Comparison of ENCODE assay signal across 29 mouse cellular contexts in genomic region chr11:115106638-115107037, GRCm38 (mm10). TPM values are rescaled to one million over a fixed set of nuclear protein-coding genes. Genes with fewer than 3 reads are reported as not detected.
DNase-seq lines count a peak whose midpoint lies in the region; ATAC-seq and TF ChIP-seq lines count a peak whose summit lies in the region.
"Had no signal": no experiment of that assay in that cellular context is flagged by ENCODE, and none has a peak within 500 bp of the region (broad histone marks: within the 10 kb centered on the region; RNA-seq: fewer than 3 reads in every experiment).

No protein-coding gene starts in this region.

- no peak for TF ChIP-seq CTCF in CH12.LX (conservative IDR thresholded peaks at IDR 0.05 in 1 of 2, IDR thresholded peaks at IDR 0.05 in 1 of 2; ENCODE audit: low read depth in 2 of 2, low read length in 2 of 2)

- no peaks in the 10 kb centered on the region for H3K36me3 ChIP-seq in CH12.LX (replicated peaks in 1 of 2; ENCODE audit: control insufficient read depth in 1 of 2, insufficient read depth in 1 of 2, low read length in 1 of 2)
- no peaks in the 10 kb centered on the region for H3K36me3 ChIP-seq in splenic B cell, adult 2 months (ENCODE audit: control insufficient read depth, insufficient read depth, low read length, poor library complexity, severe bottlenecking)
- no peaks in the 10 kb centered on the region for H3K36me3 ChIP-seq in forebrain, embryonic 12.5 days (replicated peaks)
- H3K36me3 ChIP-seq: embryonic facial prominence, embryonic 13.5 days; embryonic facial prominence, embryonic 15.5 days; forebrain, embryonic 10.5 days; forebrain, embryonic 15.5 days had no signal

- 0 out of 2 replicates have a peak, but pooled peaks have one; percentile 24 for ATAC-seq in megakaryocyte, adult 5-6 weeks (ENCODE audit: poor library complexity, severe bottlenecking)
- no peak for ATAC-seq in forebrain, embryonic 12.5 days (ENCODE audit: low FRiP score)
- ATAC-seq: activated CD4-positive, CD25-positive, alpha-beta regulatory T cell, adult 4 months; CD4-positive, CD25-positive, alpha-beta regulatory T cell, adult 4 months; forebrain, embryonic 15.5 days; forebrain, postnatal 0 days had no signal

- peak; percentile 25 for TF ChIP-seq RAD21 in CH12.LX (IDR thresholded peaks at IDR 0.05; ENCODE audit: low read depth, low read length)

- peaks cover 8% of the 10 kb centered on the region for H3K9me3 ChIP-seq in CH12.LX (replicated peaks; ENCODE audit: low read length)
- H3K9me3 ChIP-seq in forebrain, embryonic 12.5 days: no peaks in the 10 kb centered on the region
- H3K9me3 ChIP-seq: embryonic facial prominence, embryonic 13.5 days; embryonic facial prominence, embryonic 15.5 days; forebrain, embryonic 10.5 days; forebrain, embryonic 13.5 days; forebrain, embryonic 15.5 days had no signal

- H3K27me3 ChIP-seq in CH12.LX (replicated peaks): no peaks in the 10 kb centered on the region
- no peaks in the 10 kb centered on the region for H3K27me3 ChIP-seq in splenic B cell, adult 2 months (ENCODE audit: control insufficient read depth, insufficient read depth, low read length, poor library complexity, severe bottlenecking)
- 0 out of 2 replicates have a peak, but pooled peaks cover 5% of the 10 kb centered on the region for H3K27me3 ChIP-seq in forebrain, embryonic 12.5 days
- H3K27me3 ChIP-seq: forebrain, embryonic 13.5 days; forebrain, embryonic 15.5 days had no signal

- no peak for TF ChIP-seq POLR2A in CH12.LX (IDR thresholded peaks at IDR 0.05; ENCODE audit: low read depth, low read length)

- peak; percentile 94 for DNase-seq in CH12.LX (ENCODE audit: extremely low read depth)
- peak; percentile 22 for DNase-seq in splenic B cell, adult 2 months (ENCODE audit: low read depth, low spot score)
- DNase-seq in cerebellum, adult 8-10 months: no peak
- DNase-seq in T-cell, adult 2 months (ENCODE audit: low spot score): no peak
- DNase-seq: adrenal gland, adult 8-10 months; adrenal gland, postnatal 14 days; adrenal gland, postnatal 36 days; B cell, adult 2 months; cerebellum, adult 11-12 months; cerebellum, adult 2 months; cerebellum, adult 9-11 months; cerebellum, postnatal 14 days; cerebellum, postnatal 36 days; embryo, embryonic 11 days had no signal

- H3K4me2 ChIP-seq in CH12.LX (ENCODE audit: insufficient read depth, low read depth, poor library complexity, severe bottlenecking): no peak overlapping the region
- H3K4me2 ChIP-seq in forebrain, embryonic 12.5 days: no peak overlapping the region
- H3K4me2 ChIP-seq: embryonic facial prominence, embryonic 13.5 days; embryonic facial prominence, embryonic 15.5 days; forebrain, embryonic 13.5 days; forebrain, embryonic 15.5 days had no signal

- in situ Hi-C loops in CH12.LX (cut with MboI; ENCODE audit: low pct_ligation_motif_present, low pct_unique_long_range_greater_than_20kb, low sequenced_read_pairs): no loop called here

- H3K27ac ChIP-seq in CH12.LX (ENCODE audit: insufficient read depth, low read depth): peak overlapping the region; percentile 83
- no peak overlapping the region for H3K27ac ChIP-seq in forebrain, embryonic 12.5 days
- H3K27ac ChIP-seq: embryonic facial prominence, embryonic 13.5 days; embryonic facial prominence, embryonic 15.5 days; forebrain, embryonic 10.5 days; forebrain, embryonic 13.5 days; forebrain, embryonic 15.5 days had no signal

- peak; percentile 100 for TF ChIP-seq EP300 in CH12.LX (IDR thresholded peaks at IDR 0.05; ENCODE audit: low read length)

- H3K79me2 ChIP-seq in CH12.LX (replicated peaks; ENCODE audit: control insufficient read depth, extremely low read depth, insufficient read depth, poor library complexity, severe bottlenecking): no peaks in the 10 kb centered on the region

- dilution Hi-C loops in CH12.LX (cut with MboI; ENCODE audit: extremely low pct_ligation_motif_present, extremely low pct_unique_long_range_greater_than_20kb, low sequenced_read_pairs): no loop called here

- WGBS in forebrain, embryonic 12.5 days: 82% methylated on average over 2 of the region's 2 CpGs

- H3K9ac ChIP-seq in CH12.LX (ENCODE audit: insufficient read depth, low read depth): no peak overlapping the region
- no peak overlapping the region for H3K9ac ChIP-seq in forebrain, embryonic 12.5 days
- H3K9ac ChIP-seq: embryonic facial prominence, embryonic 13.5 days; embryonic facial prominence, embryonic 15.5 days; forebrain, embryonic 13.5 days; forebrain, embryonic 15.5 days; forebrain, postnatal 0 days had no signal

- H3K4me1 ChIP-seq in CH12.LX (ENCODE audit: control insufficient read depth in 1 of 2, insufficient read depth in 2 of 2): peaks cover 35 to 77% of the 10 kb centered on the region in 2 experiments
- H3K4me1 ChIP-seq in forebrain, embryonic 12.5 days: peaks cover 12% of the 10 kb centered on the region
- H3K4me1 ChIP-seq: embryonic facial prominence, embryonic 15.5 days had no signal

- peak overlapping the region in 1 of 3 experiments; percentile 60 for H3K4me3 ChIP-seq in CH12.LX (replicated peaks in 1 of 3; ENCODE audit: low read depth in 2 of 3, low read length in 2 of 3, poor library complexity in 1 of 3)
- H3K4me3 ChIP-seq in forebrain, embryonic 12.5 days (replicated peaks): no peak overlapping the region
- H3K4me3 ChIP-seq: embryonic facial prominence, embryonic 13.5 days; embryonic facial prominence, embryonic 15.5 days; erythroblast, embryonic 14.5 days; forebrain, embryonic 10.5 days; forebrain, embryonic 13.5 days; forebrain, embryonic 15.5 days had no signal

TF ChIP-seq in CH12.LX, 34 proteins besides CTCF, POLR2A, EP300 and RAD21 (continues in another document):
- TF ChIP-seq ZKSCAN1 (IDR thresholded peaks at IDR 0.05; ENCODE audit: borderline replicate concordance, low read depth, low read length) (no peak), MXI1 (IDR thresholded peaks at IDR 0.05; ENCODE audit: low read depth, low read length) (no peak; the same call in 1 of the 2 replicates), JUND (conservative IDR thresholded peaks at IDR 0.05; ENCODE audit: low read depth, low read length) (peak; percentile 100), BHLHE40 (IDR thresholded peaks at IDR 0.05; ENCODE audit: low read depth, low read length) (peak; percentile 97), ZNF384 (IDR thresholded peaks at IDR 0.05; ENCODE audit: low read depth, low read length) (peak; percentile 54), IRF4 (IDR thresholded peaks at IDR 0.05; ENCODE audit: low read depth, low read length) (peak; percentile 100), USF1 (IDR thresholded peaks at IDR 0.05; ENCODE audit: low read depth, low read length) (no peak), MEF2A (IDR thresholded peaks at IDR 0.05; ENCODE audit: borderline replicate concordance, low read depth, low read length) (peak; percentile 99), TBP (conservative IDR thresholded peaks at IDR 0.05; ENCODE audit: low read depth, low read length) (no peak), ZMIZ1 (IDR thresholded peaks at IDR 0.05; ENCODE audit: low read depth, low read length) (peak; percentile 88), GABPA (IDR thresholded peaks at IDR 0.05; ENCODE audit: insufficient replicate concordance, low read depth, low read length) (no peak), MAFK (IDR thresholded peaks at IDR 0.05; ENCODE audit: insufficient replicate concordance, low read length) (peak; percentile 92), SIN3A (IDR thresholded peaks at IDR 0.05; ENCODE audit: low read length) (peak; percentile 91), HCFC1 (IDR thresholded peaks at IDR 0.05; ENCODE audit: low read depth, low read length) (peak; percentile 55), PAX5 (IDR thresholded peaks at IDR 0.05; ENCODE audit: low read length) (no peak), MAZ (IDR thresholded peaks at IDR 0.05; ENCODE audit: low read depth, low read length) (peak; percentile 92), E2F4 (IDR thresholded peaks at IDR 0.05; ENCODE audit: insufficient replicate concordance, low read depth, low read length) (no peak), ZC3H11A (IDR thresholded peaks at IDR 0.05; ENCODE audit: low read depth, low read length) (no peak; the same call in 1 of the 2 replicates), ETS1 (conservative IDR thresholded peaks at IDR 0.05; ENCODE audit: low read depth, low read length) (peak; percentile 95)

RNA-seq across cellular contexts. Expression of gene Rab37, which starts 15.4 kb away (rescaled TPM):
- total RNA-seq in CH12.LX (2012; rRNA removed) (3.6 and 4.5 TPM in 2 replicates), CH12.LX (2014; rRNA removed) (2.0 and 2.2 TPM in 2 replicates)
- 2.2 and 2.3 TPM in 2 replicates for polyA plus RNA-seq in CH12.LX (2012; ENCODE audit: insufficient read length, low read depth)
- 4.8 and 6.2 TPM in 2 replicates for total RNA-seq in megakaryocyte, adult 5-6 weeks (2015)
- total RNA-seq in megakaryocyte, adult 5-6 weeks (2017): 8.9 and 15.0 TPM in 2 replicates
- polyA plus RNA-seq in forebrain, embryonic 12.5 days (2016; fragmentation: Nextera tagmentation; extraction: Ambion mirVana): 0.80 and 1.2 TPM in 2 replicates

RNA-seq across cellular contexts. Expression of gene Cd300lf, which starts 27.2 kb away (rescaled TPM):
- 35.3 and 36.1 TPM in 2 replicates for total RNA-seq in CH12.LX (2012; rRNA removed)
- total RNA-seq in CH12.LX (2014; rRNA removed): 13.5 and 15.5 TPM in 2 replicates
- polyA plus RNA-seq in CH12.LX (2012; ENCODE audit: insufficient read length, low read depth): 36.9 and 38.9 TPM in 2 replicates
- total RNA-seq in megakaryocyte, adult 5-6 weeks (2015): 22.9 and 25.7 TPM in 2 replicates
- 28.1 and 46.6 TPM in 2 replicates for total RNA-seq in megakaryocyte, adult 5-6 weeks (2017)
- 0.19 TPM in 1 of 2 replicates, not detected in the other for polyA plus RNA-seq in forebrain, embryonic 12.5 days (2016; fragmentation: Nextera tagmentation; extraction: Ambion mirVana)
- total RNA-seq: common myeloid progenitor, adult 5-6 weeks had no signal
- polyA plus RNA-seq: embryonic facial prominence, embryonic 11.5 days; erythroblast, embryonic 14.5 days; forebrain, embryonic 13.5 days; forebrain, embryonic 15.5 days had no signal

RNA-seq across cellular contexts. Expression of gene Cd300e, which starts 44.7 kb away (rescaled TPM):
- total RNA-seq in CH12.LX (2012; rRNA removed) (not detected in 2 replicates), CH12.LX (2014; rRNA removed) (not detected in 2 replicates)
- not detected in 2 replicates for polyA plus RNA-seq in CH12.LX (2012; ENCODE audit: insufficient read length, low read depth)
- 1.7 and 2.6 TPM in 2 replicates for total RNA-seq in megakaryocyte, adult 5-6 weeks (2015)
- total RNA-seq in megakaryocyte, adult 5-6 weeks (2017): 0.61 and 1.7 TPM in 2 replicates
- polyA plus RNA-seq in forebrain, embryonic 12.5 days (2016; fragmentation: Nextera tagmentation; extraction: Ambion mirVana): not detected in 2 replicates
- total RNA-seq: common myeloid progenitor, adult 5-6 weeks; forebrain, postnatal 0 days; MEL had no signal
- polyA plus RNA-seq: activated CD4-positive, CD25-positive, alpha-beta regulatory T cell, adult 4 months; embryonic facial prominence, embryonic 11.5 days; embryonic facial prominence, embryonic 13.5 days; erythroblast, embryonic 14.5 days; forebrain, embryonic 10.5 days; forebrain, embryonic 13.5 days; forebrain, embryonic 15.5 days; forebrain, postnatal 0 days had no signal

RNA-seq across cellular contexts. Expression of gene Slc9a3r1, which starts 56.5 kb away (rescaled TPM):
- total RNA-seq in CH12.LX (2012; rRNA removed) (69.0 and 70.1 TPM in 2 replicates), CH12.LX (2014; rRNA removed) (43.5 and 51.9 TPM in 2 replicates)
- polyA plus RNA-seq in CH12.LX (2012; ENCODE audit: insufficient read length, low read depth): 63.7 and 64.6 TPM in 2 replicates
- total RNA-seq in megakaryocyte, adult 5-6 weeks (2015): 77.6 and 92.0 TPM in 2 replicates
- 87.5 and 88.7 TPM in 2 replicates for total RNA-seq in megakaryocyte, adult 5-6 weeks (2017)
- polyA plus RNA-seq in forebrain, embryonic 12.5 days (2016; fragmentation: Nextera tagmentation; extraction: Ambion mirVana): 31.3 and 32.2 TPM in 2 replicates

RNA-seq across cellular contexts. Expression of gene Cd300ld3, which starts 58.4 kb away (rescaled TPM):
- total RNA-seq in CH12.LX (2012; rRNA removed) (0.17 and 0.42 TPM in 2 replicates), CH12.LX (2014; rRNA removed) (not detected in 2 replicates)
- polyA plus RNA-seq in CH12.LX (2012; ENCODE audit: insufficient read length, low read depth): 0.37 TPM in 1 of 2 replicates, not detected in the other
- total RNA-seq in megakaryocyte, adult 5-6 weeks (2015): 23.8 and 26.2 TPM in 2 replicates
- total RNA-seq in megakaryocyte, adult 5-6 weeks (2017): 6.7 and 7.6 TPM in 2 replicates
- polyA plus RNA-seq in forebrain, embryonic 12.5 days (2016; fragmentation: Nextera tagmentation; extraction: Ambion mirVana): not detected in 2 replicates
- total RNA-seq: adrenal gland, postnatal 14 days; common myeloid progenitor, adult 5-6 weeks; ES-E14; forebrain, postnatal 0 days; MEL had no signal
- polyA plus RNA-seq: activated CD4-positive, CD25-positive, alpha-beta regulatory T cell, adult 4 months; CD4-positive, CD25-positive, alpha-beta regulatory T cell, adult 4 months; embryonic facial prominence, embryonic 11.5 days; embryonic facial prominence, embryonic 13.5 days; embryonic facial prominence, embryonic 15.5 days; erythroblast, embryonic 14.5 days; forebrain, embryonic 10.5 days; forebrain, embryonic 13.5 days; forebrain, embryonic 15.5 days; forebrain, postnatal 0 days had no signal

Comparison
In these comparisons a context has a peak if more than half of its experiments do, and no peak if none do; other contexts are left out.
1. DNase-seq: peak in CH12.LX (single experiment) and splenic B cell, adult 2 months (single experiment); none in cerebellum, adult 8-10 months (single experiment) and T-cell, adult 2 months (single experiment).